Mouse (Mus musculus) liver, embryonic 14.5 days (tissue): ENCODE data around the gene Brip1. TPM values are rescaled to one million over a fixed set of nuclear protein-coding genes. Genes with fewer than 3 reads are reported as not detected.

ENCODE experiments used
- ATAC-seq: fragments of 200-750 bp; cut with Nextera tagmentation; 2 replicates; pipeline ENCODE4 v1.8.0; 2017; ENCODE audit warnings: moderate number of reproducible peaks, mild to moderate bottlenecking, moderate library complexity; ENCODE audit not compliant: insufficient read depth
- DNase-seq, 3 experiments: peaks; one replicate each; pipeline ENCODE4 v3.0.0-alpha.2; 2012 to 2013; ENCODE audit warnings: low read depth in 3 of 3, low spot score in 3 of 3
- H3K27ac ChIP-seq: fragments of 300-500 bp; sonication (generic); 2 replicates; pipeline ENCODE4 v1.5.1; 2014; ENCODE audit warnings: moderate library complexity, mild to moderate bottlenecking, control low read depth, inconsistent platforms
- H3K27me3 ChIP-seq: fragments of 300-500 bp; sonication (generic); 2 replicates; pipeline ENCODE4 v1.6.1; 2014; ENCODE audit warnings: mild to moderate bottlenecking, low read length, moderate library complexity; ENCODE audit not compliant: control insufficient read depth, insufficient read depth
- H3K36me3 ChIP-seq: fragments of 300-500 bp; sonication (generic); replicated peaks from 2 replicates; pipeline ENCODE4 v1.6.1; 2014; ENCODE audit warnings: low read depth; ENCODE audit not compliant: control insufficient read depth, insufficient read depth
- H3K4me1 ChIP-seq, 2 experiments: fragments of 200-500 bp in 1 of 2; fragments of 300-500 bp in 1 of 2; sonication (generic) in 1 of 2; replicated peaks; 2 replicates each; pipeline ENCODE4 v1.6.1; 2012 to 2014; ENCODE audit warnings: antibody characterized with exemption in 1 of 2, inconsistent platforms in 1 of 2, low read length in 1 of 2; ENCODE audit not compliant: control insufficient read depth in 2 of 2, insufficient read depth in 2 of 2
- H3K4me2 ChIP-seq: fragments of 300-500 bp; sonication (generic); 2 replicates; pipeline ENCODE4 v1.6.1; 2014; ENCODE audit warnings: low read depth, mild to moderate bottlenecking, control low read depth, moderate library complexity
- H3K4me3 ChIP-seq, 2 experiments: fragments of 200-500 bp in 1 of 2; fragments of 300-500 bp in 1 of 2; sonication (generic) in 1 of 2; 2 replicates each; pipeline ENCODE4 v1.5.1; 2012 to 2014; ENCODE audit warnings: low read depth in 2 of 2, low read length in 2 of 2, mild to moderate bottlenecking in 2 of 2, control low read depth in 1 of 2, inconsistent platforms in 1 of 2, moderate library complexity in 1 of 2; ENCODE audit not compliant: insufficient read depth in 1 of 2
- H3K9ac ChIP-seq: fragments of 300-500 bp; sonication (generic); replicated peaks from 2 replicates; pipeline ENCODE4 v1.6.1; 2014; ENCODE audit warnings: mild to moderate bottlenecking, control low read depth, moderate library complexity
- H3K9me3 ChIP-seq: fragments of 300-500 bp; sonication (generic); 2 replicates; pipeline ENCODE4 v1.6.1; 2016; ENCODE audit warnings: low read length, mixed read lengths; ENCODE audit not compliant: control insufficient read depth
- CTCF ChIP-seq: IDR thresholded peaks from 2 replicates; pipeline ENCODE4 v1.5.1; 2016; ENCODE audit warnings: antibody characterized with exemption, low read depth, control low read depth
- EP300 ChIP-seq: IDR thresholded peaks from 2 replicates; pipeline ENCODE4 v1.6.1; 2016; ENCODE audit warnings: antibody characterized with exemption, low read depth
- WGBS: fragments of 180-500 bp; shearing (Covaris S2); extraction: QIAGEN DNeasy Blood & Tissue Kit; methylation state at CpG from one replicate; pipeline ENCODE4 v1.1.7; 2014; ENCODE audit not compliant: insufficient replicate concordance; 5-methylcytosine and 5-hydroxymethylcytosine counted together
- polyA plus RNA-seq, 2 experiments: library from polyadenylated mRNA; depleted of rRNA in 1 of 2; stranded (reverse) in 1 of 2; unstranded in 1 of 2; fragments of >200 nt; fragmentation: Nextera tagmentation in 1 of 2; extraction: Ambion mirVana in 1 of 2; gene quantifications; 2 replicates each; pipeline versions ENCODE4 v1.2.1 to v1.2.3; 2012 to 2014

The Brip1 gene
- polyA plus RNA-seq, 2 experiments: 2.8 to 6.8 TPM

GRCm38 (mm10) chr11:86039994-86040393 is 161.0 kb downstream of the Brip1 start:
- H3K9ac ChIP-seq: no peak overlapping the region
- H3K4me2 ChIP-seq: no peak overlapping the region
- no peak overlapping the region for H3K4me3 ChIP-seq
- H3K36me3 ChIP-seq: no peaks in the 10 kb centered on the region
- DNase-seq: no peak
- no peaks in the 10 kb centered on the region for H3K9me3 ChIP-seq
- no peak for ATAC-seq
- H3K4me1 ChIP-seq: no peaks in the 10 kb centered on the region
- 58% methylated on average over 5 of the region's 5 CpGs for WGBS
- no peak overlapping the region for H3K27ac ChIP-seq
- TF ChIP-seq CTCF: no peak
- no peak for TF ChIP-seq EP300
- no peaks in the 10 kb centered on the region for H3K27me3 ChIP-seq

- Histone ChIP-seq H3K4me3 (no peak overlapping the region), H3K9me3 (no peaks in the 10 kb centered on the region), H3K4me2 (no peak overlapping the region), H3K27ac (no peak overlapping the region), H3K4me1 (no peaks in the 10 kb centered on the region), H3K36me3 (no peaks in the 10 kb centered on the region), H3K27me3 (no peaks in the 10 kb centered on the region), H3K9ac (no peak overlapping the region)
- no peak for DNase-seq
- 74% methylated on average over 8 of the region's 8 CpGs for WGBS
- no peak for TF ChIP-seq CTCF
- no peak for TF ChIP-seq EP300
- no peak for ATAC-seq
Measured at GRCm38 (mm10) chr11:86039355-86039754, 161.6 kb downstream of the Brip1 start.

- Histone ChIP-seq H3K4me3 (no peak overlapping the region), H3K27me3 (no peaks in the 10 kb centered on the region), H3K27ac (no peak overlapping the region), H3K4me2 (no peak overlapping the region), H3K4me1 (no peaks in the 10 kb centered on the region), H3K36me3 (no peaks in the 10 kb centered on the region), H3K9me3 (no peaks in the 10 kb centered on the region), H3K9ac (no peak overlapping the region)
- DNase-seq (no peak), ATAC-seq (no peak)
- TF ChIP-seq CTCF: no peak
- no peak for TF ChIP-seq EP300
- 69% methylated on average over 13 of the region's 13 CpGs for WGBS
Measured at GRCm38 (mm10) chr11:86038701-86039100, 162.3 kb downstream of the Brip1 start.

- Histone ChIP-seq H3K27ac (no peak overlapping the region), H3K4me3 (no peak overlapping the region), H3K9ac (no peak overlapping the region), H3K27me3 (no peaks in the 10 kb centered on the region), H3K4me2 (no peak overlapping the region), H3K36me3 (no peaks in the 10 kb centered on the region), H3K9me3 (no peaks in the 10 kb centered on the region), H3K4me1 (no peaks in the 10 kb centered on the region)
- ATAC-seq: no peak
- TF ChIP-seq EP300 (no peak), CTCF (no peak)
- no peak for DNase-seq
- WGBS: 43% methylated on average over 4 of the region's 4 CpGs
Measured at GRCm38 (mm10) chr11:86032910-86033309, 168.1 kb downstream of the Brip1 start.

- TF ChIP-seq CTCF (no peak), EP300 (no peak)
- WGBS: 71% methylated on average over 5 of the region's 5 CpGs
Measured at GRCm38 (mm10) chr11:86028034-86028433, 173.0 kb downstream of the Brip1 start.

More at GRCm38 (mm10) chr11:86028034-86028433, 173.0 kb downstream of the Brip1 start:
- Histone ChIP-seq H3K4me2 (no peak overlapping the region), H3K36me3 (no peaks in the 10 kb centered on the region), H3K9me3 (no peaks in the 10 kb centered on the region), H3K27me3 (no peaks in the 10 kb centered on the region), H3K9ac (no peak overlapping the region), H3K4me3 (no peak overlapping the region), H3K4me1 (no peaks in the 10 kb centered on the region), H3K27ac (no peak overlapping the region)
- ATAC-seq (no peak), DNase-seq (no peak)
